Mouse (Mus musculus) gastrocnemius, postnatal 14 days (tissue): ENCODE measurements around the gene Mllt1. TPM values are rescaled to one million over a fixed set of nuclear protein-coding genes. Genes with fewer than 3 reads are reported as not detected.

Source experiments
- DNase-seq: peaks from one replicate; pipeline ENCODE4 v3.0.0; 2021; ENCODE audit warnings: mixed read lengths
- intact Hi-C: fragments of 180-260 bp; cut with DNase I; formaldehyde crosslinking; loops from one replicate; pipeline ENCODE4 v1.15.1; 2025; ENCODE audit warnings: low total_unique reads
- long read RNA-seq, 2 experiments: library from polyadenylated mRNA; stranded (forward); transcript quantifications; one replicate each; pipeline ENCODE4 v2.0.0; 2021
- total RNA-seq, 2 experiments: library from RNA; stranded (reverse); gene quantifications; 2 replicates each; pipeline ENCODE4 v1.2.3; 2021

Gene Mllt1
- total RNA-seq = 10 to 100 TPM; 13.9 to 17.1 TPM
- long read RNA-seq, experiment 1, partial matches to known transcripts = 0 of 10 reads
- long read RNA-seq, experiment 1, other reads (novel, unspliced or antisense) = 8 of 10 reads
- long read RNA-seq, experiment 2, transcript Mllt1-201 (12 exons, 3,636 nt) = major isoform, 6 of 14 reads
- long read RNA-seq, experiment 2, partial matches to known transcripts = 0 of 14 reads
- long read RNA-seq, experiment 2, other reads (novel, unspliced or antisense) = 8 of 14 reads

DNA sequence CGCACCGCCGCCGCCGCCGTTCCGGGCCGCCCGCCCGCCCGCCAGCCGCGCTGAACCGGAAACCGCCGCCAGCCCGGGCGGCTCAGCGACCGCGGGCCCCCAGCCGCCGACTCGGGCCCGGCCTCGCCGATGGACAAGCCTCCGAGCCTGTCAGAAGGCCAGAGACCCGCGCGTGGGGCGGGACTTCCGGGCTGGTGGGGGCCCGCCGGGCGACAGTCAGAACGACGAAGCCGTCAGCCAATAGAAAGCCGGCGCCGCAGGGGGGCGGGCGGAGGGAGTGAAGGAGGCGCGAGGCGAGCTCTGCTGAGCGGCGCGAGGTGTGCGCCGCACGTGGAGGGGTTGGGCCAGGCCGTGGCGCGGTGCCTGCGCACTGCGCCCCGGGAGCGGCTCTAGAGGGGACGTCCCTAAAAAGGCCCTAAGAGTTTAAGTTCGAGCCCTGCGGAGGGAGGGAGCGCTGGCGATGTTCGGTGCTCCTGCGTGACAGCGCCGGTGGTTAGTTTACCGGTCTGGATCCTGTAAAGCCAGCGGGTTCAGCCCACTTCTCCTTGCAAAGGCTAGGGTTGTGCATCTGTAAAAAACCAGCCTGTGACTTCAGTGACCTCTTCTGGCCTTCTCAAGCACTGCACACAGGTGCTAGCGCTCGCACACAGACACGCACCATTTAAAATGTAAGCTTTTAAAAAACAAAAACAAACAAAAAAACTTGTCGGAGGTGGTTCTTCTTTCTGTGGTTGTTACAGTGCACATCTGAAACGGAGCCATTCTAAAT, at the start of gene Mllt1:
TSS of gene Mllt1 (minus strand) at position 53 of the 769 bp plus-strand sequence.
- intact Hi-C loops = loop anchor here (5.0 kb wide), 1 partner anchor 38 kb away; no protein-coding TSS in a partner anchor
- DNase-seq = peak; percentile 99

DNA sequence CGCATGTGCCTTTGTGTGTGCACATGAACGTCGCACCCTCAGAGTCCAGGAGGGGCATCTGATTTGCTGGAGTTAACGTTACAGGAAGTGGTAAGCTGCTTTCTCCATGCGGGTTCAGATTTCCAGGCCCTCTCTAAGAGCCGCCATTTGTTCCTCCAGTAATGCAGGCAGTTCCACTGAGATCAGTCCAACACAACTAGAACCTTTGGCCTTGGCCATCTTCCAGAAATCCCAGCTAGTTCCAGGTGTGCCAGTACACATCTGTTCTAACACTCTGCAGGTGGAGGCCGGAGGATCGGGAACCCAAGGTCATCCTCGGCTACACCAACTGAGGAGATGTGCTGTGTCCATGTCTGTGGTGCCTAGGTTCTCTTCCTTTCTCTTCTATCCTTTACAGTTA, 49.7 kb upstream of the Mllt1 start:
- no peak for DNase-seq
- intact Hi-C loops = no loop called here

DNA sequence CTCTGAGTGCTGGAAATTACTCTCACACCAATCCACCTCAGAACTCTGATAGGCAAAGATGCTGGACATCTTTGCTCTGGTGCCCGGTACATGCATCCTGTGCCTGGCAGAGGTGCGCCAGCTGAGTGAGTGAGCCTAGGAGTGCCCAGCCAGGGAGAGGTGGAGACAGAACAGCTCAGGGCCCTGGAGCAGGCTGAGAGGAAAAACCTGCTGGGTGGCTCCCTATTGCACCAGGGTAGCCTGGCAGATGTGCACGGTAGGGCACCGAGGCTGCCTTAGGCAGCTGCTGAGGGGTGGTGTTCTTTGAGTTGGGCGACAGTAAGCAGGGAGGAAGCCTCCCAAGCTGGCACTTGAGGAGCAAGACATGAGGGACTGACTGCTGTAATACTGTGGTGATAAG, 46.8 kb upstream of the Mllt1 start, which contains the start of gene Acer1:
TSS of gene Acer1 (minus strand) at position 114 of the 400 bp plus-strand sequence.
- DNase-seq = no peak
- intact Hi-C loops = no loop called here

DNA sequence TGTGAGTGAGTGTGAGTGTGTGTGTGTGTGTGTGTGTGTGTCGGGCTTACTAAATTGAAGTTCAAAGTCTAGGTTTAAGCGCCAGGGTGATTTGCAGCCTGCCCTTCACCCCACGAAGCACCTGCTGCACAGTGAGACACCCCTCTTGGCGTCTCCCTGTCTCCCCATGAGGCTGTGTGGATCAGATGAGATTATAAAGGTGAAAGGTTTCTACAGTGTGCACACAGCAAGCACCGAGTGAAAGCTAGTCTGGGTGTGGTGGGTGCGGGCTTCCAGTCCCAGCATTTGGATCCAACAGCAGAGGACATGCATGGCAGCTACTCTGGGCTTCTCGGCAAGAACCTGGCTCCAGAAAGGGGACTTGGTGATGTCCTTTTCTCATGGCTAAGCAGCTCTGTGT, 45.8 kb upstream of the Mllt1 start:
- intact Hi-C loops = no loop called here
- DNase-seq = no peak

DNA sequence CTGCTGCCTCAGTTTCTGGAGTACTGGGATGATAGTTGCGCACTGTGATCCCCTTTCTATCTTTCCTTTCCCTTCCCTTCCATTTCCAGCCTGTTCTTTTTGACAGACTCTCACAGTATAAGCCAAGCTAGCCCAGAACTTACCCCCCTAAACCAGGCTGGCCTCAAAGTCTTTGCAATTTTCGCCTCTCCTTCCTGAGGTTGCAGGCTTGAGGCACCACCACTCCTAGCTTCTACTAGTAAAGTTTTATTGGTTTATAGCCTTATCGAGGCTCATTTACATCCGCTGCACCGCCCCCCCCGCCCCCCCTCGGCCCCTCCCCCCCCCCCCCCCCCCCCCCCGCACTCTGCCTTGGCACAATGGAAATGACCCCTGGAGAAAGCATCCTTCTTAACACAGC, 44.3 kb upstream of the Mllt1 start:
- intact Hi-C loops = no loop called here

DNA sequence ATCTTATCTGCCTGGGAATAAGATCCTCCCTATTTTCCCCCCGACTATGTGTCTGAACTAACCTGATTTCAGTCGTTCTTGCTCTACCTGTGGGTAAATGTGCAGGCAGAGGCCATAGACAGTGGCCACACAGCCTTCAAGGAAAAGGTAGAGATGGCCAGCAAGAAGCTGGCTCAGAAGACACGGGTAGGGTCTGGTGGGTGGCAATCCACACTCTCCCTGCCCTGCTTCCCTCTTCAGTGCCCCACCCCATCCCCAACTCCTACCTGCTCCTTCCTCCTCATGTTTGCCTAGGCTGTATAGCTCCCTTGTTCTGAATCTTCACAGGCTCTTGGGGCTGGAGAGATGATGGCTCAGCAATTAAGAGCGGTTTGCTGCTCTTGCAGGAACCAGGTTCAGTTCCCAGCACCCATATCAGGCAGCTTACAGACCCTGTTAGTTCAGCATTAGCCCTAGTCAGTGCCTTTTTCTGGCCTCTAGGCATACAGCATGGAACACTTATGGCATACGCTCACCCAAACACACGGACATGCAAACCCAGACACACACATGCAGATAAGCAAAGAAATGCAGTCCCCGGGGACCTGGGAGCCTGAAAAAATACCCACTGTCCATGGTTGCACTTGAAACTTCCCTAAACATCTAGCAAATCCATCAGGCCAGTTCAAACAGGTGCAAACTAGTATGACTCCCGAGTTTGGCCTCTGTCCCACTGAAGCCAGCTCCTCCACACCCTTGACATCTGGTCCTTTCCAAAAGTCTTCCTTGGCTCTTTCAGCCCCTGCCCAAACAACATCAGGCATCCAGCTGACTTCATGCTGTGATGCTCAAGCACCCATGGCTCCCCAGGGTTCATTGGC, 41.5 kb upstream of the Mllt1 start:
- DNase-seq = no peak
- intact Hi-C loops = no loop called here

More for the DNA sequence above, 44.3 kb upstream of the Mllt1 start:
- DNase-seq = no peak

DNA sequence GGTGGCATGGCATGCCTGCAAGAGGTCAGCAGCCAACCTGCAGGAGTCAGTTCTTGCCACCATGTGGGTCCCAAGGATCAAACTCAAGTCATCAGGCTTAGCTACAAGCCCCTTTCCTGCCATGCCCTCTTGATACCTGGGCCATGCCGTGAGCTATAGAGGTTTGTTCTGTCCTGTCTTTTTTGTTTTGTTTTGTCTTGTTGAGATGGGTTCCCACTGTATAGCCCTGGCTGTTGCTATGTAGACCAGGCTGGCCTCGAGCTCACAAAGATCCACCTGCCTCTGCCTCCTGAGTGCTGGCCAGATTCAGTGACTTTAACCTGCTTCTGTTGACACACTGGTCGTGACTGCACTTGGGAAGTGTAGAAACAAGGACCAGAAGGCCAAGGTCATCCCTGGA, 40.2 kb upstream of the Mllt1 start:
- DNase-seq = no peak
- intact Hi-C loops = no loop called here

DNA sequence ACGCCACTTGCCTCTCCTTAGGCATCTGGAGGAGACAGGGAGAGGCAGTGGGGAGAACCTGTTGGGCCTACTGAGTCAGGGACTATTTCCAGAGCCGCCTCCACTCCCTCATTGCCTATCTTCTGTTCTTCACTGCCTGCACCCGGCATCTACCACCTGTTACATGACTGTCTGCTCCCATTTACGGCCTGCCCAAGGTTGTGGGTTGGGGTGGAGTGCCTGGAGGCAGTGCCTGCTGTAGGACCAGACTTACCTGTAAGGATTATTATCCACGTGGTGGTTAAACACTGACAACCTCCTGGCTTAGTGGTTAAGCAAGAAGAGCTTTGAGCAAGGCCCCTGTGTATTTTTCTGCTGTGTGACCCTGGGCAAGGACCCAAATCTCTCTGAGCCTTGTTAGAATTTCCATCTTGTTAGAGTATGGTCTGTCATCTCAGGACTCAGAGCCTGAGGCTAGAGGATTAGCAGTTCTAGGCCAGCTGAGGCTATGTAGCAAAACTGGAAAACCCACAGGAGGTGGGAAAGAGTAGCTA, 39.6 kb upstream of the Mllt1 start:
- intact Hi-C loops = no loop called here
- DNase-seq = no peak

DNA sequence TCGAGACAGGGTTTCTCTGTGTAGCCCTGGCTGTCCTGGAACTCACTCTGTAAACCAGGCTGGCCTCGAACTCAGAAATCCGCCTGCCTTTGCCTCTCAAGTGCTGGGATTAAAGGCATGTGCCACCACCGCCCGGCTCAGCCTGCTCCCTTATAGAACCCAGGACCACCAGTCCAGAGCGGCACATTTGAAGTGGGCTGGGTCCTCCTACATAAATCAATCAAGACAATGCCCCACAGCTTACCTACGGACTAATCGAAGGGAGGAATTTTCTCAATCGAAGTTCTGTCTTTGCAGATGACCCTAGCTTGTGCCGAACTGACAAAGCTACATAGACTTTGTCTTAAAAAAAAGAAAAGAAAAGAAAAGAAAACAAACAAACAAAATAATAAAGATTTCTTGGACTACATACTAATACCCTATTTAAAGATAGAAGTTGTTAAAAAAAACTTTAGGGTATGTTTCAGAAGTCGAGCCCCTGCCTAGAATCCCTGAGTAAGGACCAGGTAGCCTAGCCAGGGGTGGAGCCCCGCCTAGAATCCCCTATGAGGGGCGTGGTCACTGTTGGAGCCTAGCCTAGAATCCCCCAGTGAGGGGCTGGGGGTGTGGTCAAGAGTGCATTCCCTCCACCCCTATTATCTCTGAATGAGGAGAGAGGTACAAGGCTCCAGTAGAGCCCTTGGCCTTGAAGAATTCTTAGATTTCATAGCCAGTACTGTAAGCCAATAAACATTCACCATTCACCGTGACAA, 38.9 kb upstream of the Mllt1 start:
- intact Hi-C loops = no loop called here
- no peak for DNase-seq

DNA sequence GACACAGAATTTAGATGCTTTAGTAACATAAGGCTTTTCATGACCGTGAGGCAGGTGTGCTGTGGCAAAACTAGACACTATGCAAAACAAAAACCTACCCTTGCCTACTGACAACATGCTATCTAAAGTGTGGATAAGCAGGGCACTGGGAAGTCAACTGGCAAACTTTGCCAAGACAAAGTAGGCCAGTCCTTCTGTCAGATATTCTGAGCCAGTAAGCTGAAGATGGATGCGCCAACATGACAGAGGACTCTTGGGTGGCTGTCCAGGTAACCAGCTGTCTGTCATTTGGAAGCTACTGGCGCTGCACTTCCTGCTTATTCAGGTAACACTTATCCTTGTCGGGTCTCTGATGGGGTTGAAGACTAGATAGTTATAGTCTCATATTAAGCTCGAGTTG, 34.9 kb upstream of the Mllt1 start:
- no peak for DNase-seq
- intact Hi-C loops = no loop called here

DNA sequence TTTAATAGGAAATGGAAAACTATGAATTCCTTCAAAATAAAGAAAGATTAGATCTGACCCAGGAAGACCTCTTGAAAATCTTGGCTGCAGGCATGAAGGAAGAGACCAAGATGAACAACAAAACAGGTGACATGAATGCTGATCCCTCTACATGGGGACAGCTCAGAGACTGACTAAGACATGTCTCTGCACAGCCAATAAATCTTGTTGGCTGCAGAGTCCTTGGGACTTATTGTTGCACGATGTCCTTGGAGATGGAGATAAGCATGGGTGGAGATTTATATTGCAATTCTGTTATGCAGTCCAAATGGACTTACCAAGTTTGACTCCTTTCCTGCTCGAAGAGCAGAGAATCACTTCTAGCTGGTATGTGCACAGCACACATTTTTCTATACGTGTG, 34.1 kb upstream of the Mllt1 start:
- intact Hi-C loops = no loop called here
- DNase-seq = no peak

DNA sequence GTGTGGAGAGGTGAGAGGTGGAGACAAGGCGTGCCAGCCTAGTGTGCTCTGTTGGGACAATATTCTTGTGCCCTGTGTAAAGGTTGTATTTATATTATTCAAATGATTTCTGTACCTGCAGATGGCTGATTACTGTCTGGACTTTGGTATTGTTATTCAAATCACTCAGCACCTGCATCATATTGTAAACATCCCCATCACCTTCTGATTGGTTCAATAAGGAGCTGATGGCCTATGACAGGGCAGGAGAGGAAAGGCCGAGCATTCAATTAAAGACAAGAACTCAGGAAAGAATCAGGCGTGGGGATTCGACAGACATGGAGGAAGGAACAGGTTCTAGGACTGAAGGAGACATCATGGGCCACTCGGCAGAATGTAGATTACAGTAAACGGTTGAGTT, 28.4 kb upstream of the Mllt1 start:
- intact Hi-C loops = no loop called here
- DNase-seq = no peak

DNA sequence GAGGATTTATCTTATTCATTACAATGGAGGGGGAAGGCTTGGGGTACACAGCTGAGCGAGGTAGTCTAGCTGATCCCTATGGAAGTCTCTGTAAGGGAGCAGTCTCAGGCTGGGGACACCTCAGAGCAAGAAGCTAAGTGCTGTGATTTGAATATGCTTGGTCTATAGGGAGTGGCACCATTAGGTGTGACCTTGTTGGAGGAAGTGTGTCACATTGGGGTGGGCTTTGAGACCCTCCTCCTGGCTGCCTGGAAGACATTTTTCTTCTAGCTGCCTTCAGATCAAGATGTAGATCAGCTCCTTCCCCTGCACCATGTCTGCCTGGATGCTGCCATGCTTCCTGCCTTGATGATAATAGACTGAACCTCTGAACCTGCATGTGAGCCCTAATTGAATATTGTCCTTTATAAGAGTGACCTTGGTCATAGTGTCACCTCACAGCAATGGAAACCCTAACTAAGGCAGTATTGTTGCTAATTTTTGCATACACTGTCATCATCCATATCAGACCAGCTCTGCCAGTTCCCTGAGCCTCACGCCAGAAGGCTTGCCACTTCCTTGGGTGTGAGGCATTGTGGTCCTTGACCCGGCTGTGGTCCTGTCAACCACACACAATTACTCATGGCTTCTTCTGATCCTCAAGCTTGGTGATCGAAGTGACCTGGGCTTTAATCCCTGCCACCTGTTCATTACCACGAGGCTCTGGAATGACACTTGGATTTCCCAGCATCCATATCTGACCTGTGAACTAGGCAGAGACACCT, 27.6 kb upstream of the Mllt1 start:
- no peak for DNase-seq
- intact Hi-C loops = no loop called here

DNA sequence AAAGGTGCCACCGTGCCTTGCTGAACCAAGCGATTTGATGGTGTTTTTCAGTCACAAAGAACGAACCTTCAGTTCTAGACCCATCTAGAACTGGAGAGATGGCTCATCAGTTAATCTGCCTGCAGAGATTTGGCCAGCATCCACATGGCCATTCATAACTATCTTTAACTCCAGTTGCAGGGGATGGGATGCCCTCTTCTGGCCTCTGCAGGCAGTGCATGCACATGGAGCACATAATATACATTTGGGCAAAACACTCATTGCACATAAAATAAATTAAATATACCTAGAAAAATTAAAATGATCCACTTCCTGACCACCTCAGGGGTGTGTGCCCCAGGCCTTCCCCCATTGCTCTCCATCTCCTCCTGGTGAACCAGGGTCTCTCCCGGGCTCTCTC, 26.7 kb upstream of the Mllt1 start:
- intact Hi-C loops = no loop called here
- DNase-seq = no peak

DNA sequence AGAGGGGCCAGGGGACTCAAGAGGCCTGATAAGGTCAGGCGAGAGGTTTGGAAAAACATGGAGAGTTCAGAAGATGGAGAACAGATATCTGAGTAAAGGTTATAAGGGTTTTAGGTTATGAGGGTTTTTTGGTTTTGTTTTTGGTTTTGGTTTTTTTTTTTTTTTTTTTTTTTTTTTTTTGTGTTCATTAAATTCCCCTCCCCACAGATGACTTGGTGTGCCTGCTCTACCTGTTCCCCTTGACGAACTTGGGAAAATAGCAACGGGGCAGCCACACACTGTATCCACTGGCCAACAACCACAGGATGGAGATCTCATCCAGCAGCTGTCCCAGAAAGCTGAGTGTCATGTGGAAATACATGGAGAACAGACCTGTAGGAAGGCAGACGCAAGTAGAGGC, 23.5 kb upstream of the Mllt1 start:
- no peak for DNase-seq
- intact Hi-C loops = no loop called here

DNA sequence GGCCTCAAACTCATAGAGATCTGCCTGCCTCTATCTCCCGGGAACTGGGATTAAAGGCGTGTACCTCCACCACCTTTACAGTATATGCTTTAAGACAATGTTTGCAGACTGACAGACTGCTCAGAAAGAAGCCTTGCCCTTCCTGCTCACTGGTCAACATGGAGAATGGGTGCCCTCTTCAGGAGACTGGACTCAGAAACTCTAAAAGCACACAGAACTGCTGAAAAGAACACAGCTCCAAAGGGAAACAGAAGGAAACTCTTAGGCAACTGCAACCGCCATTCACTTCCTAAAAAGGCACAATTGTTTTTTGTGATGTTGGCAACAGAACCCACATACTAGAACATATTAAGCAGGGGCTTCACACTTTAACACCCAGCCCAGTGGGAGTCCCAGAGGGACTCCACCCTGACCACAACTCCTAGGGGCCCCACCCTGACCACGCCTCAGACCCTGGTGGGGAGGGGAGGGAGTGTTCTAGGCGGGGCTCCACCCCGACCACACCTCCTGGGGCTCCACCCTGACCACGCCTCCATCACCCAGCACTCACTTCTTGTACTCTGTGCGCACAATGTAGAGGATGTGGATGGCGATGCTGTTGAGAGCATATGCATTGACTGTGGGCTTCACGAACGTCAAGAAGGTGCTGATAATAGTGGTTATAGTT, 22.7 kb upstream of the Mllt1 start:
- no peak for DNase-seq
- intact Hi-C loops = no loop called here

DNA sequence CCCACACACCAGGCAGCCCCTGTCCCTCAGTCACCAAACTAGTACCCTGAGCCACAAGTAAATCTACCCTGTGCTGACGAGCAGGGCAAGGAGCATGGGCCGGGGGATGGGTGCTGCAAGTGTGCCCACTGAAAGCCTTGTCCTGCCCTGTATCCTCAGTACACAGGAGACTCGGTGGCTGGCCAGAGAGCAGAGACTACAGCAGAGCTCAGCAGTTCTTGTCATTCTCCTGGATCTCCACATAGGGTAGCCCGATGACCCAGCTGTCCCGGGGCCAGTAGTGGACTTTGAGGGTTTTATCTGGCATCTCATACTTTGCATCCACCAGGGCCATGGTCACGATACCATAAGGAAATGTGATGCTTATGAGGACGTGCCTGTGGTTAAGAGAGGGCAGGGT, 19.7 kb upstream of the Mllt1 start:
- no peak for DNase-seq
- intact Hi-C loops = loop anchor here (5.0 kb wide), 2 partner anchors 58 to 148 kb away; no protein-coding TSS in a partner anchor

DNA sequence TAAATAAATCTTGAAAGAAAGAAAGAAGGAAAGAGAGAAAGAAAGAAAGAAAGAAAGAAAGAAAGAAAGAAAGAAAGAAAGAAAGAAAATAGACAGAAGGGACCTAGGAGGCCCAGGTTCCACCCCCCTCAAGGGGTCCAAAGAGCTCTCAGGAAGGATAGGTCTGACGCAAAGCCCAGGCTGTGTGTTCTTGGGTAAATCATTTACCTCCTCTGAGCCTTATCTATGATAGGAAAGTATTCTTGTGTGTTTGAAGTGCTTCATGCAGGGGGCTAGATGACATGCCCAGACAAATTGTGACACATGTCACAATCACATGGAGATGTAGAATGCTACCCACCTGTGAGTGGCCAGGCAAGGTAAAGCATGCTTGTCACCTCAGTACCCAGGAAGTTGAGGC, 17.4 kb upstream of the Mllt1 start:
- intact Hi-C loops = loop anchor here (5.0 kb wide), 2 partner anchors 55 to 145 kb away; no protein-coding TSS in a partner anchor
- DNase-seq = no peak
